Mouse (Mus musculus) CH12.LX (cell line): ENCODE data around the gene Dpep3. TPM values are rescaled to one million over a fixed set of nuclear protein-coding genes. Genes with fewer than 3 reads are reported as not detected.

Experiments used
- DNase-seq: peaks from one replicate; pipeline ENCODE4 v3.0.0-alpha.2; 2013; ENCODE audit errors: extremely low read depth
- H3K27ac ChIP-seq: 2 replicates; pipeline ENCODE4 v1.5.1; 2012; ENCODE audit warnings: low read depth, mild to moderate bottlenecking, control low read depth, moderate library complexity; ENCODE audit not compliant: insufficient read depth
- H3K27me3 ChIP-seq: replicated peaks from 2 replicates; pipeline ENCODE3; 2012; ENCODE audit warnings: inconsistent platforms
- H3K36me3 ChIP-seq, 2 experiments: replicated peaks in 1 of 2; 2 replicates each; pipeline versions ENCODE3 to v1.6.1; 2012; ENCODE audit warnings: inconsistent platforms in 1 of 2, low read length in 1 of 2, mild to moderate bottlenecking in 1 of 2, mixed read lengths in 1 of 2, moderate library complexity in 1 of 2; ENCODE audit not compliant: control insufficient read depth in 1 of 2, insufficient read depth in 1 of 2
- H3K4me1 ChIP-seq, 2 experiments: 2 replicates each; pipeline ENCODE4 v1.6.1; 2012; ENCODE audit warnings: inconsistent platforms in 1 of 2, moderate library complexity in 1 of 2; ENCODE audit not compliant: insufficient read depth in 2 of 2, control insufficient read depth in 1 of 2
- H3K4me2 ChIP-seq: 2 replicates; pipeline ENCODE4 v1.6.1; 2012; ENCODE audit warnings: low read depth, mild to moderate bottlenecking, control low read depth; ENCODE audit not compliant: poor library complexity, insufficient read depth, severe bottlenecking
- H3K4me3 ChIP-seq, 3 experiments: fragments of 150-350 bp in 1 of 3; sonication (generic) in 1 of 3; replicated peaks in 1 of 3; 2 replicates each; pipeline versions ENCODE3 to v1.5.1; 2011 to 2012; ENCODE audit warnings: low read depth in 2 of 3, low read length in 2 of 3, mild to moderate bottlenecking in 2 of 3, moderate library complexity in 2 of 3, control low read depth in 1 of 3, improper control_type of control experiment in 1 of 3, inconsistent platforms in 1 of 3, mixed read lengths in 1 of 3; ENCODE audit not compliant: poor library complexity in 1 of 3
- H3K79me2 ChIP-seq: replicated peaks from 2 replicates; pipeline ENCODE4 v1.6.1; 2012; ENCODE audit warnings: mild to moderate bottlenecking, moderate library complexity; ENCODE audit not compliant: control insufficient read depth, poor library complexity, insufficient read depth, severe bottlenecking; ENCODE audit errors: extremely low read depth
- H3K9ac ChIP-seq: 2 replicates; pipeline ENCODE4 v1.6.1; 2012; ENCODE audit warnings: low read depth, mild to moderate bottlenecking, control low read depth, moderate library complexity; ENCODE audit not compliant: insufficient read depth
- H3K9me3 ChIP-seq: replicated peaks from 2 replicates; pipeline ENCODE3; 2012; ENCODE audit warnings: low read length, inconsistent platforms, mixed read lengths
- CHD2 ChIP-seq: IDR thresholded peaks from 2 replicates; pipeline ENCODE4 v1.6.1; 2011; ENCODE audit warnings: low read length, improper control_type of control experiment
- ELF1 ChIP-seq: IDR thresholded peaks from 2 replicates; pipeline ENCODE4 v1.6.1; 2014; ENCODE audit warnings: low read depth, mild to moderate bottlenecking, inconsistent platforms, low read length, improper control_type of control experiment
- ETS1 ChIP-seq: conservative IDR thresholded peaks from 2 replicates; pipeline ENCODE4 v1.6.1; 2012; ENCODE audit warnings: low read depth, mild to moderate bottlenecking, inconsistent platforms, low read length, improper control_type of control experiment, moderate library complexity
- HCFC1 ChIP-seq: IDR thresholded peaks from 2 replicates; pipeline ENCODE4 v1.6.1; 2012; ENCODE audit warnings: low read depth, mild to moderate bottlenecking, inconsistent platforms, low read length, improper control_type of control experiment
- IRF4 ChIP-seq: IDR thresholded peaks from 2 replicates; pipeline ENCODE4 v1.6.1; 2014; ENCODE audit warnings: low read depth, mild to moderate bottlenecking, inconsistent platforms, low read length, improper control_type of control experiment
- JUN ChIP-seq: IDR thresholded peaks from 2 replicates; pipeline ENCODE4 v1.6.1; 2011; ENCODE audit warnings: low read depth, mild to moderate bottlenecking, low read length, improper control_type of control experiment, moderate library complexity; ENCODE audit not compliant: insufficient read depth
- KAT2A ChIP-seq: IDR thresholded peaks from 2 replicates; pipeline ENCODE4 v1.6.1; 2012; ENCODE audit warnings: low read length, improper control_type of control experiment, inconsistent platforms; ENCODE audit not compliant: insufficient replicate concordance
- MAZ ChIP-seq: IDR thresholded peaks from 2 replicates; pipeline ENCODE4 v1.6.1; 2012; ENCODE audit warnings: low read depth, mild to moderate bottlenecking, inconsistent platforms, low read length, improper control_type of control experiment, moderate library complexity
- MYC ChIP-seq: IDR thresholded peaks from 2 replicates; pipeline ENCODE4 v1.6.1; 2011; ENCODE audit warnings: low read depth, mild to moderate bottlenecking, improper control_type of control experiment, low read length
- NELFE ChIP-seq: IDR thresholded peaks from 2 replicates; pipeline ENCODE4 v1.6.1; 2011; ENCODE audit warnings: low read depth, low read length, improper control_type of control experiment
- NRF1 ChIP-seq: IDR thresholded peaks from 2 replicates; pipeline ENCODE4 v1.6.1; 2014; ENCODE audit warnings: low read depth, mild to moderate bottlenecking, inconsistent platforms, low read length, improper control_type of control experiment, moderate library complexity
- POLR2A ChIP-seq: IDR thresholded peaks from 2 replicates; pipeline ENCODE4 v1.6.1; 2011; ENCODE audit warnings: low read depth, mild to moderate bottlenecking, improper control_type of control experiment, low read length
- POLR2AphosphoS2 ChIP-seq: IDR thresholded peaks from 2 replicates; pipeline ENCODE4 v1.6.1; 2011; ENCODE audit warnings: low read depth, low read length, improper control_type of control experiment
- RCOR1 ChIP-seq: conservative IDR thresholded peaks from 2 replicates; pipeline ENCODE4 v1.6.1; 2012; ENCODE audit warnings: low read depth, mild to moderate bottlenecking, inconsistent platforms, low read length, improper control_type of control experiment
- ZC3H11A ChIP-seq: IDR thresholded peaks from 2 replicates; pipeline ENCODE4 v1.6.1; 2012; ENCODE audit warnings: low read depth, mild to moderate bottlenecking, inconsistent platforms, low read length, improper control_type of control experiment
- ZNF384 ChIP-seq: IDR thresholded peaks from 2 replicates; pipeline ENCODE4 v1.6.1; 2012; ENCODE audit warnings: low read depth, low read length, improper control_type of control experiment, inconsistent platforms
- dilution Hi-C: fragments of 300-500 bp; cut with MboI; formaldehyde crosslinking; loops from 2 replicates; pipeline ENCODE4 v1.14.3; 2020; ENCODE audit warnings: low sequenced_read_pairs; ENCODE audit not compliant: extremely low pct_unique_long_range_greater_than_20kb, extremely low pct_ligation_motif_present
- in situ Hi-C: fragments of 300-500 bp; cut with MboI; formaldehyde crosslinking; loops from 3 replicates; pipeline ENCODE4 v1.14.3; 2019; ENCODE audit warnings: low sequenced_read_pairs, low pct_ligation_motif_present, low pct_unique_long_range_greater_than_20kb, mixed read lengths
- polyA plus RNA-seq: library from polyadenylated mRNA; unstranded; fragments of >175 nt; gene quantifications from 2 replicates; pipeline ENCODE4 v1.2.1, GENCODE M21; 2012; ENCODE audit warnings: low read depth; ENCODE audit not compliant: insufficient read length
- total RNA-seq, 2 experiments: library from RNA; depleted of rRNA; stranded (reverse); fragments of 300-350 nt in 1 of 2; fragments of >200 nt in 1 of 2; gene quantifications; 2 replicates each; pipeline ENCODE4 v1.2.3; 2012 to 2014

The Dpep3 gene
- total and polyA plus RNA-seq, 3 experiments = not detected

- dilution Hi-C loops = no loop called here
- H3K36me3 ChIP-seq = peaks cover 9 to 84% of the 10 kb centered on the region in 2 experiments
- H3K4me3 ChIP-seq = no peak overlapping the region
- peaks cover 5 to 17% of the 10 kb centered on the region in 2 experiments for H3K4me1 ChIP-seq
- DNase-seq = no peak
- H3K9me3 ChIP-seq = no peaks in the 10 kb centered on the region
- no peak overlapping the region for H3K27ac ChIP-seq
- H3K4me2 ChIP-seq = no peak overlapping the region
- H3K27me3 ChIP-seq = no peaks in the 10 kb centered on the region
- no peak for TF ChIP-seq NELFE
- TF ChIP-seq HCFC1 = no peak
- TF ChIP-seq, all 38 proteins: peak for 0
- H3K79me2 ChIP-seq = no peaks in the 10 kb centered on the region
- in situ Hi-C loops = no loop called here
- H3K9ac ChIP-seq = no peak overlapping the region
Measured at GRCm38 (mm10) chr8:105951057-105951659, 28.1 kb downstream of the Dpep3 start.

- H3K27ac ChIP-seq = no peak overlapping the region
- H3K27me3 ChIP-seq = no peaks in the 10 kb centered on the region
- no peaks in the 10 kb centered on the region for H3K79me2 ChIP-seq
- no peak overlapping the region for H3K4me2 ChIP-seq
- in situ Hi-C loops = no loop called here
- peaks cover 5 to 17% of the 10 kb centered on the region in 2 experiments for H3K4me1 ChIP-seq
- H3K9ac ChIP-seq = no peak overlapping the region
- no peak for DNase-seq
- H3K4me3 ChIP-seq = no peak overlapping the region
- peaks cover 19 to 88% of the 10 kb centered on the region in 2 experiments for H3K36me3 ChIP-seq
- TF ChIP-seq MYC (no peak), RCOR1 (no peak), NRF1 (no peak), POLR2AphosphoS2 (no peak), JUN (no peak), MAZ (no peak), POLR2A (no peak), KAT2A (no peak), ZC3H11A (no peak), ETS1 (no peak), IRF4 (no peak), ELF1 (no peak), ZNF384 (no peak), CHD2 (no peak), HCFC1 (no peak)
- TF ChIP-seq, all 38 proteins: peak for 0
- no peaks in the 10 kb centered on the region for H3K9me3 ChIP-seq
- dilution Hi-C loops = no loop called here
Measured at GRCm38 (mm10) chr8:105949350-105949749, 29.9 kb downstream of the Dpep3 start.
